Mouse (Mus musculus) skeletal muscle tissue, postnatal 0 days (tissue): ENCODE measurements around the gene Gckr. TPM values are rescaled to one million over a fixed set of nuclear protein-coding genes. Genes with fewer than 3 reads are reported as not detected.

Experiments used
- polyA plus RNA-seq: library from polyadenylated mRNA; unstranded; fragments of >200 nt; fragmentation: Nextera tagmentation; extraction: Ambion mirVana; gene quantifications from 2 replicates; pipeline ENCODE4 v1.2.1, GENCODE M21; 2015

Gene Gckr
- polyA plus RNA-seq, result 0.19 and 0.22 TPM in 2 replicates

GRCm38 (mm10) chr5:31297047-31297757, at the start of gene Gckr:
Gckr (plus strand) TSS chr5:31297443.

GRCm38 (mm10) chr5:31251541-31252101, 45.6 kb upstream of the Gckr start, which contains the start of gene Krtcap3:
Krtcap3 (plus strand) TSS chr5:31251691.

GRCm38 (mm10) chr5:31290521-31291360, 6.5 kb upstream of the Gckr start, which contains the start of gene Ift172:
Ift172 (minus strand) TSS chr5:31291116.

GRCm38 (mm10) chr5:31295606-31296141, 1.6 kb upstream of the Gckr start, which contains the start of gene Fndc4:
Fndc4 (minus strand) TSS chr5:31296080.

Other genes starting within 250 kb of the Gckr start
- gene Atraid, start 249.1 kb upstream of the Gckr start, polyA plus RNA-seq, result 262 and 282 TPM in 2 replicates
- gene Slc5a6, start 248.5 kb upstream of the Gckr start, polyA plus RNA-seq, result 10.1 and 11.2 TPM in 2 replicates
- gene Cad, start 242.7 kb upstream of the Gckr start, polyA plus RNA-seq, result 6.1 and 6.4 TPM in 2 replicates
- not detected in 2 replicates for gene Dnajc5g, start 191.2 kb upstream of the Gckr start, polyA plus RNA-seq
- 0.08 TPM in 1 of 2 replicates, not detected in the other for gene Slc30a3, start 189.2 kb upstream of the Gckr start, polyA plus RNA-seq
- gene Trim54, start 180.7 kb upstream of the Gckr start, polyA plus RNA-seq, result 210 and 232 TPM in 2 replicates
- 1.1 TPM in 2 replicates for gene Ucn, start 158.6 kb upstream of the Gckr start, polyA plus RNA-seq
- 62.8 and 67.1 TPM in 2 replicates for gene Mpv17, start 143.2 kb upstream of the Gckr start, polyA plus RNA-seq
- 0.51 and 0.68 TPM in 2 replicates for gene Gm29609, start 117.5 kb upstream of the Gckr start, polyA plus RNA-seq
- gene Gtf3c2, start 117.3 kb upstream of the Gckr start, polyA plus RNA-seq, result 20.8 and 21.8 TPM in 2 replicates
- gene Snx17, start 104.2 kb upstream of the Gckr start, polyA plus RNA-seq, result 96.4 and 109 TPM in 2 replicates
- 61.4 and 74.4 TPM in 2 replicates for gene Eif2b4, start 104.0 kb upstream of the Gckr start, polyA plus RNA-seq
- gene Zfp513, start 95.1 kb upstream of the Gckr start, polyA plus RNA-seq, result 3.6 and 6.5 TPM in 2 replicates
- 37.5 and 45.6 TPM in 2 replicates for gene Ppm1g, start 76.8 kb upstream of the Gckr start, polyA plus RNA-seq
- 95.9 and 102 TPM in 2 replicates for gene Nrbp1, start 56.6 kb upstream of the Gckr start, polyA plus RNA-seq
- 0.87 TPM in 2 replicates for gene Gm9970, start 56.2 kb upstream of the Gckr start, polyA plus RNA-seq
- gene Krtcap3, start 45.8 kb upstream of the Gckr start, polyA plus RNA-seq, result 0.74 and 1.2 TPM in 2 replicates
- gene Ift172, start 6.3 kb upstream of the Gckr start, polyA plus RNA-seq, result 10.1 and 11.2 TPM in 2 replicates
- gene Fndc4, start 1.4 kb upstream of the Gckr start, polyA plus RNA-seq, result 14.3 and 18.7 TPM in 2 replicates
- gene Zfp512, start 155.0 kb downstream of the Gckr start, polyA plus RNA-seq, result 15.9 and 17.5 TPM in 2 replicates
- not detected in 2 replicates for gene 4930548H24Rik, start 188.3 kb downstream of the Gckr start, polyA plus RNA-seq
- gene Gpn1, start 197.3 kb downstream of the Gckr start, polyA plus RNA-seq, result 20.9 and 25.3 TPM in 2 replicates
- 16.9 and 17.6 TPM in 2 replicates for gene Slc4a1ap, start 229.6 kb downstream of the Gckr start, polyA plus RNA-seq
- gene Supt7l, start 230.4 kb downstream of the Gckr start, polyA plus RNA-seq, result 10.6 and 11.8 TPM in 2 replicates